Comparison of ENCODE assay signal across 26 mouse cellular contexts in the genomic region with DNA sequence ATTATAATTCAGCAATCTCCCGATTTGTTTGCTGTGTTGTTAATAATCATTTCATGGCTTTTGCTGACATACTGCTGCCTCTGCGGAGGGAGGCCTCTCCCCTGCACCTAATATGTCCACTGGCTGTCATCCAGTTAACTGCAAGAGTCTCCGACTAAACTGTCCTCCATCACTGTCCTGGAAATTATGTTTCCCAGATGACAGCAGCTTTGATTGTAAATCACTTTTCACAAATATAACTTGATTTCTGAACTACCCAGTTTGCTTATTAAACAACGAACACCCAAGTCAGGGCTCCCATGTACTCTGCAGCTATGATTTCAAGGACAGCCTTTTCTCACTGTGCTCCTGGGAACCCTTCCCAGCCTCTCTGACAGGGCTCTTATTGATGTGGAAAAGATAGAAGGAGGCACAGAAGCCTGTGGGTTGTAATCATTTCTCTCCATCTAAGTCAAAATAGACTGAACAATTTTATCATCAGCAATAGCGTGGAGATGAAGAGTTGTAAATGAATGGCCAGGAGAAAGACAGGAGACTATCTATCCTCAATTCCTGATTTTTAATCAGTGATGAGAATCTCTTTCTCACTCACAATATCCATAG. TPM values are rescaled to one million over a fixed set of nuclear protein-coding genes. Genes with fewer than 3 reads are reported as not detected.
DNase-seq lines count a peak whose midpoint lies in the region; ATAC-seq and TF ChIP-seq lines count a peak whose summit lies in the region.
"Had no signal": no experiment of that assay in that cellular context is flagged by ENCODE, and none has a peak within 500 bp of the region (broad histone marks: within the 10 kb centered on the region; RNA-seq: fewer than 3 reads in every experiment).

No protein-coding gene starts in this region.

- H3K27ac ChIP-seq in hindbrain, embryonic 12.5 days, result peak overlapping the region; percentile 5; the same call in 1 of the 2 replicates
- H3K27ac ChIP-seq in hindbrain, embryonic 11.5 days (ENCODE audit: low read depth, low read length), result no peak overlapping the region
- H3K27ac ChIP-seq in midbrain, postnatal 0 days (ENCODE audit: low read depth, low read length), result no peak overlapping the region
- no peak overlapping the region for H3K27ac ChIP-seq in midbrain, embryonic 16.5 days (ENCODE audit: low read length)
- peak overlapping the region; percentile 62; the same call in 1 of the 2 replicates for H3K27ac ChIP-seq in hindbrain, embryonic 15.5 days (replicated peaks)
- H3K27ac ChIP-seq: embryonic facial prominence, embryonic 10.5 days; embryonic facial prominence, embryonic 15.5 days; forebrain, embryonic 12.5 days; heart, adult 2 months; intestine, embryonic 15.5 days; kidney, postnatal 0 days; liver, embryonic 12.5 days; stomach, embryonic 15.5 days had no signal

- DNase-seq in hindbrain, embryonic 11.5 days (ENCODE audit: low spot score), result no peak
- DNase-seq in midbrain, postnatal 0 days (ENCODE audit: low spot score), result peak; percentile 14
- no peak for DNase-seq in adrenal gland, postnatal 14 days
- DNase-seq in urinary bladder, adult 18-20 months (ENCODE audit: low spot score in 2 of 2), result no peak
- DNase-seq: adrenal gland, postnatal 36 days; forebrain, postnatal 0 days; heart, adult 2 months; heart, postnatal 4 days; kidney, adult 2 months; layer of hippocampus, postnatal 36 days; left cerebral cortex, postnatal 4 days; lung, adult 18-20 months; lung, postnatal 10 days; right cerebral cortex, postnatal 25 days had no signal

- TF ChIP-seq CTCF in midbrain, postnatal 0 days (IDR thresholded peaks at IDR 0.05), result no peak

- no peaks in the 10 kb centered on the region for H3K9me3 ChIP-seq in hindbrain, embryonic 12.5 days (replicated peaks)
- no peaks in the 10 kb centered on the region for H3K9me3 ChIP-seq in hindbrain, embryonic 11.5 days (ENCODE audit: control insufficient read depth, low read length)
- H3K9me3 ChIP-seq in midbrain, postnatal 0 days (ENCODE audit: low read length), result no peaks in the 10 kb centered on the region
- H3K9me3 ChIP-seq in midbrain, embryonic 16.5 days (replicated peaks; ENCODE audit: control insufficient read depth, low read length, poor library complexity, severe bottlenecking), result no peaks in the 10 kb centered on the region
- H3K9me3 ChIP-seq in hindbrain, embryonic 15.5 days, result no peaks in the 10 kb centered on the region
- H3K9me3 ChIP-seq: embryonic facial prominence, embryonic 10.5 days; embryonic facial prominence, embryonic 15.5 days; forebrain, embryonic 12.5 days; heart, embryonic 12.5 days; intestine, embryonic 15.5 days; liver, embryonic 12.5 days; stomach, embryonic 15.5 days had no signal

- H3K27me3 ChIP-seq in hindbrain, embryonic 12.5 days, result no peaks in the 10 kb centered on the region
- no peaks in the 10 kb centered on the region for H3K27me3 ChIP-seq in hindbrain, embryonic 11.5 days (ENCODE audit: control insufficient read depth, insufficient read depth, low read length)
- no peaks in the 10 kb centered on the region for H3K27me3 ChIP-seq in midbrain, postnatal 0 days (ENCODE audit: insufficient read depth, low read length)
- no peaks in the 10 kb centered on the region for H3K27me3 ChIP-seq in midbrain, embryonic 16.5 days (ENCODE audit: control insufficient read depth, insufficient read depth, low read depth, low read length)
- H3K27me3 ChIP-seq in hindbrain, embryonic 15.5 days, result no peaks in the 10 kb centered on the region
- H3K27me3 ChIP-seq: embryonic facial prominence, embryonic 15.5 days; forebrain, embryonic 12.5 days; heart, embryonic 12.5 days; intestine, embryonic 15.5 days; liver, embryonic 12.5 days; stomach, embryonic 15.5 days had no signal

- H3K4me1 ChIP-seq in hindbrain, embryonic 12.5 days, result peaks cover 4% of the 10 kb centered on the region; the same call in 1 of the 2 replicates
- H3K4me1 ChIP-seq in hindbrain, embryonic 11.5 days (replicated peaks; ENCODE audit: control insufficient read depth, insufficient read depth, low read length), result no peaks in the 10 kb centered on the region
- no peaks in the 10 kb centered on the region; the same call in 1 of the 2 replicates for H3K4me1 ChIP-seq in midbrain, postnatal 0 days (ENCODE audit: insufficient read depth, low read length)
- H3K4me1 ChIP-seq in midbrain, embryonic 16.5 days (ENCODE audit: control insufficient read depth, insufficient read depth, low read length), result peaks cover 5% of the 10 kb centered on the region
- peaks cover 17% of the 10 kb centered on the region for H3K4me1 ChIP-seq in hindbrain, embryonic 15.5 days (replicated peaks)
- H3K4me1 ChIP-seq: embryonic facial prominence, embryonic 10.5 days; embryonic facial prominence, embryonic 15.5 days; intestine, embryonic 15.5 days; liver, embryonic 12.5 days; stomach, embryonic 15.5 days had no signal

- H3K9ac ChIP-seq in hindbrain, embryonic 12.5 days, result no peak overlapping the region
- no peak overlapping the region for H3K9ac ChIP-seq in hindbrain, embryonic 11.5 days (ENCODE audit: low read depth, low read length)
- no peak overlapping the region for H3K9ac ChIP-seq in midbrain, postnatal 0 days (replicated peaks; ENCODE audit: low read length, poor library complexity, severe bottlenecking)
- H3K9ac ChIP-seq in midbrain, embryonic 16.5 days (ENCODE audit: low read depth, low read length), result no peak overlapping the region
- no peak overlapping the region for H3K9ac ChIP-seq in hindbrain, embryonic 15.5 days
- H3K9ac ChIP-seq: embryonic facial prominence, embryonic 15.5 days; forebrain, embryonic 12.5 days; forebrain, postnatal 0 days; heart, embryonic 12.5 days; intestine, embryonic 15.5 days; liver, embryonic 12.5 days; stomach, embryonic 15.5 days had no signal

- no peak overlapping the region for H3K4me2 ChIP-seq in hindbrain, embryonic 12.5 days (replicated peaks)
- H3K4me2 ChIP-seq in hindbrain, embryonic 11.5 days (replicated peaks; ENCODE audit: low read depth, low read length), result no peak overlapping the region
- H3K4me2 ChIP-seq in midbrain, postnatal 0 days (ENCODE audit: low read depth, low read length, poor library complexity, severe bottlenecking), result no peak overlapping the region
- H3K4me2 ChIP-seq in midbrain, embryonic 16.5 days (ENCODE audit: low read length), result no peak overlapping the region
- no peak overlapping the region for H3K4me2 ChIP-seq in hindbrain, embryonic 15.5 days
- H3K4me2 ChIP-seq: embryonic facial prominence, embryonic 15.5 days; forebrain, embryonic 12.5 days; heart, embryonic 12.5 days; intestine, embryonic 15.5 days; liver, embryonic 12.5 days; stomach, embryonic 15.5 days had no signal

- H3K36me3 ChIP-seq in hindbrain, embryonic 12.5 days, result no peaks in the 10 kb centered on the region
- no peaks in the 10 kb centered on the region for H3K36me3 ChIP-seq in hindbrain, embryonic 11.5 days (ENCODE audit: control insufficient read depth, insufficient read depth, low read length)
- no peaks in the 10 kb centered on the region for H3K36me3 ChIP-seq in midbrain, postnatal 0 days (ENCODE audit: insufficient read depth, low read length)
- peaks cover 2% of the 10 kb centered on the region; the same call in 1 of the 2 replicates for H3K36me3 ChIP-seq in midbrain, embryonic 16.5 days (ENCODE audit: control insufficient read depth, insufficient read depth, low read length)
- H3K36me3 ChIP-seq in hindbrain, embryonic 15.5 days, result no peaks in the 10 kb centered on the region
- H3K36me3 ChIP-seq: embryonic facial prominence, embryonic 10.5 days; embryonic facial prominence, embryonic 15.5 days; forebrain, embryonic 12.5 days; heart, embryonic 12.5 days; intestine, embryonic 15.5 days; liver, embryonic 12.5 days; stomach, embryonic 15.5 days had no signal

- ATAC-seq in hindbrain, embryonic 12.5 days (ENCODE audit: low FRiP score), result no peak
- no peak for ATAC-seq in hindbrain, embryonic 11.5 days (ENCODE audit: low FRiP score)
- ATAC-seq in midbrain, postnatal 0 days (ENCODE audit: low FRiP score), result no peak
- ATAC-seq in midbrain, embryonic 16.5 days, result no peak
- no peak for ATAC-seq in hindbrain, embryonic 15.5 days (ENCODE audit: low FRiP score, low read depth)
- ATAC-seq: CD4-positive, CD25-positive, alpha-beta regulatory T cell, adult 4 months; forebrain, postnatal 0 days; intestine, embryonic 15.5 days; liver, embryonic 12.5 days had no signal

- no peak overlapping the region for H3K4me3 ChIP-seq in hindbrain, embryonic 12.5 days
- no peak overlapping the region for H3K4me3 ChIP-seq in hindbrain, embryonic 11.5 days (ENCODE audit: low read depth, low read length)
- H3K4me3 ChIP-seq in midbrain, postnatal 0 days (ENCODE audit: low read depth, low read length), result no peak overlapping the region
- H3K4me3 ChIP-seq in midbrain, embryonic 16.5 days (ENCODE audit: low read depth, low read length), result no peak overlapping the region
- H3K4me3 ChIP-seq in hindbrain, embryonic 15.5 days, result no peak overlapping the region
- H3K4me3 ChIP-seq: embryonic facial prominence, embryonic 10.5 days; embryonic facial prominence, embryonic 15.5 days; forebrain, embryonic 12.5 days; heart, adult 2 months; heart, embryonic 12.5 days; intestine, embryonic 15.5 days; liver, embryonic 12.5 days; stomach, embryonic 15.5 days had no signal

- WGBS in hindbrain, embryonic 12.5 days, result 76% methylated on average over 5 of the region's 5 CpGs
- WGBS in hindbrain, embryonic 11.5 days, result 82% methylated on average over 5 of the region's 5 CpGs
- WGBS in midbrain, postnatal 0 days, result 73% methylated on average over 5 of the region's 5 CpGs
- WGBS in midbrain, embryonic 16.5 days, result 74% methylated on average over 5 of the region's 5 CpGs
- WGBS in hindbrain, embryonic 15.5 days, result 49% methylated on average over 5 of the region's 5 CpGs

RNA-seq across cellular contexts. Expression of a gene that starts 49.6 kb away (rescaled TPM):
- polyA plus RNA-seq in hindbrain, embryonic 12.5 days (2016; fragmentation: Nextera tagmentation; extraction: Ambion mirVana), result 86.8 and 90.8 TPM in 2 replicates
- 49.1 and 60.1 TPM in 2 replicates for polyA plus RNA-seq in hindbrain, embryonic 11.5 days (2014; fragmentation: Nextera tagmentation; extraction: Ambion mirVana)
- total RNA-seq in midbrain, postnatal 0 days (2014; rRNA removed), result 168 and 199 TPM in 2 replicates
- polyA plus RNA-seq in midbrain, postnatal 0 days (2015; fragmentation: Nextera tagmentation; extraction: Ambion mirVana), result 135 and 164 TPM in 2 replicates
- polyA plus RNA-seq in midbrain, embryonic 16.5 days (2015; fragmentation: Nextera tagmentation; extraction: Ambion mirVana), result 242 and 262 TPM in 2 replicates
- 198 and 205 TPM in 2 replicates for polyA plus RNA-seq in hindbrain, embryonic 15.5 days (2015; fragmentation: Nextera tagmentation; extraction: Ambion mirVana)
- 29.3 and 30.6 TPM in 2 replicates for total RNA-seq in adrenal gland, postnatal 14 days (2021)
- polyA plus RNA-seq: liver, embryonic 12.5 days had no signal

Comparison
In these comparisons a context has a peak if more than half of its experiments do, and no peak if none do; other contexts are left out.
1. H3K27ac ChIP-seq: peak in hindbrain, embryonic 12.5 days (single experiment) and hindbrain, embryonic 15.5 days (single experiment); none in hindbrain, embryonic 11.5 days (single experiment), midbrain, postnatal 0 days (single experiment) and midbrain, embryonic 16.5 days (single experiment).